Mouse (Mus musculus) thymus, adult 2 months (tissue): Measurements from ENCODE around the gene Fam222a.

Experiments used
- CTCF ChIP-seq: fragments of 200-500 bp; IDR thresholded peaks from 2 replicates; pipeline ENCODE4 v1.5.1; 2012; ENCODE audit warnings: mild to moderate bottlenecking, control low read depth, low read length, moderate library complexity, borderline replicate concordance; ENCODE audit not compliant: control insufficient read depth, poor library complexity, insufficient read depth; ENCODE audit errors: extremely low read depth
- POLR2A ChIP-seq: fragments of 200-500 bp; IDR thresholded peaks from 2 replicates; pipeline ENCODE4 v1.6.1; 2012; ENCODE audit warnings: mild to moderate bottlenecking, low read length, control low read depth, moderate library complexity; ENCODE audit not compliant: control insufficient read depth, poor library complexity, insufficient read depth; ENCODE audit errors: extremely low read depth

- TF ChIP-seq CTCF (no peak), POLR2A (no peak)
Observed at GRCm38 (mm10) chr5:114545076-114545475, 22.7 kb upstream of the Fam222a start.
